Mouse (Mus musculus): ENCODE measurements around the gene Akr1a1. TPM values are rescaled to one million over a fixed set of nuclear protein-coding genes. Genes with fewer than 3 reads are reported as not detected.

Akr1a1 gene
- total RNA-seq, 2 experiments from 2014 or later: 419 to 457 TPM

GRCm38 (mm10) chr4:116596978-116597881, 54.2 kb downstream of the Akr1a1 start:
- peak; percentile 92 for DNase-seq
- intact Hi-C loops (cut with DNase I): no loop called here

DNA sequence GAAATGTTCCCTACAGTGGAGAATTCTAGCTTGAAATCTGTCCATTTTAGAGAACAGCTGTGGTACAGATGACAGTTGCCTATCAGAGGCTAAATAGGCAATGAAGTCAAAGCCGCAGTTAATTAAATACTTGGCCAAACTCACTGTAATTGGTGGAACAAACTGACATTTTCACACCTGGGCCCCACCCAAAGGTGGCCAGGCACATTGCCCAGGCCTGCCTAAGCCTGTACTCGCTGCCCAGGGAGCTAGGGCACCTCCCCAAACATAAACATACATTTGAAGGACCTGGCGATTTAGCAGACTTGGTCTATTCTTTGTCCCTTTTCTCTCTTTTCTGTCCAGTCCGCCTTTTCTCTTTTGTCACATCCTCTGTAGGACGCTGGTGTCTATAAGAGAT, 55.1 kb downstream of the Akr1a1 start, which contains the start of gene Ccdc17:
Gene Ccdc17, plus strand, starts transcription at position 276 of the 400 bp plus-strand sequence.
- intact Hi-C loops (cut with DNase I): no loop called here
- peak in 1 of 2 experiments; percentile 5 for DNase-seq

GRCm38 (mm10) chr4:116595793-116596192, 55.7 kb downstream of the Akr1a1 start:
- DNase-seq: no peak
- intact Hi-C loops (cut with DNase I): no loop called here

Other genes with a start within 250 kb of the Akr1a1 start
- gene Mast2, start 187.5 kb downstream of the Akr1a1 start, total RNA-seq (2021): 10 to 100 TPM; 90.2 to 97.5 TPM
- 10 to 100 TPM; 15.1 to 17.1 TPM for gene Ipp, start 144.1 kb downstream of the Akr1a1 start, total RNA-seq (2021)
- 10 to 100 TPM; 19.4 to 19.8 TPM for gene Tmem69, start 95.7 kb downstream of the Akr1a1 start, total RNA-seq (2021)
- 10 to 100 TPM; 67.7 to 72.3 TPM for gene Gpbp1l1, start 94.0 kb downstream of the Akr1a1 start, total RNA-seq (2021)
- gene Ccdc17, start 55.0 kb downstream of the Akr1a1 start, total RNA-seq (2021): 1 to 10 TPM; 2.1 to 3.2 TPM
- 10 to 100 TPM; 46.4 to 53.6 TPM for gene Nasp, start 23.7 kb downstream of the Akr1a1 start, total RNA-seq (2021)
- 100 to 1,000 TPM; 420 to 430 TPM for gene Prdx1, start 33.9 kb upstream of the Akr1a1 start, total RNA-seq (2021)
- 10 to 100 TPM; 32.8 to 40.0 TPM for gene Mmachc, start 56.7 kb upstream of the Akr1a1 start, total RNA-seq (2021)
- 1 to 10 TPM; 8.3 to 9.1 TPM for gene Ccdc163, start 56.8 kb upstream of the Akr1a1 start, total RNA-seq (2021)
- gene Tesk2, start 69.3 kb upstream of the Akr1a1 start, total RNA-seq (2021): 1 to 10 TPM; 1.7 to 2.1 TPM
- 10 to 100 TPM; 13.2 to 13.6 TPM for gene Toe1, start 156.0 kb upstream of the Akr1a1 start, total RNA-seq (2021)
- gene Mutyh, start 156.0 kb upstream of the Akr1a1 start, total RNA-seq (2021): 1 to 10 TPM; 1.7 to 1.9 TPM
- gene Hpdl, start 170.0 kb upstream of the Akr1a1 start, total RNA-seq (2021): 1 to 10 TPM; 3.5 to 3.8 TPM
- 1 to 10 TPM; 1.5 to 1.6 TPM for gene Zswim5, start 225.7 kb upstream of the Akr1a1 start, total RNA-seq (2021)

All from heart, postnatal 10 days (tissue).